Mouse (Mus musculus): Measurements from ENCODE around the gene Tex2. TPM values are rescaled to one million over a fixed set of nuclear protein-coding genes. Genes with fewer than 3 reads are reported as not detected.
"Not testable (repeated sequence)": the region's sequence is repeated elsewhere in the genome, so short reads cannot be mapped to it uniquely, and the experiment has no call there.

Gene Tex2
- polyA plus RNA-seq, 1 experiment from 2014 or later, result 12.3 TPM

- H3K27ac ChIP-seq (ENCODE audit: low read depth, low read length), result no peak overlapping the region
- H3K9ac ChIP-seq (ENCODE audit: low read depth, low read length), result no peak overlapping the region
- no peak overlapping the region for H3K4me3 ChIP-seq (ENCODE audit: low read depth, low read length)
- no peak overlapping the region for H3K4me2 ChIP-seq
- no peaks in the 10 kb centered on the region for H3K9me3 ChIP-seq (replicated peaks; ENCODE audit: control insufficient read depth, low read length)
- no peak for ATAC-seq (replicated peaks; ENCODE audit: insufficient number of reproducible peaks, low FRiP score, low TSS enrichment)
- WGBS (ENCODE audit: insufficient replicate concordance), result 88% methylated on average over 2 of the region's 2 CpGs
- H3K4me1 ChIP-seq (ENCODE audit: control insufficient read depth, insufficient read depth, low read length), result peaks cover 5% of the 10 kb centered on the region; the same call in 1 of the 2 replicates
- no peaks in the 10 kb centered on the region for H3K27me3 ChIP-seq (ENCODE audit: control insufficient read depth, insufficient read depth, low read length)
- H3K36me3 ChIP-seq (ENCODE audit: control insufficient read depth, insufficient read depth, low read length), result no peaks in the 10 kb centered on the region
Observed at GRCm38 (mm10) chr11:106633456-106633855, 20.2 kb upstream of the Tex2 start.

- H3K4me1 ChIP-seq (ENCODE audit: control insufficient read depth, insufficient read depth, low read length), result no peaks in the 10 kb centered on the region
- H3K36me3 ChIP-seq (ENCODE audit: control insufficient read depth, insufficient read depth, low read length), result no peaks in the 10 kb centered on the region
- no peak overlapping the region for H3K9ac ChIP-seq (ENCODE audit: low read depth, low read length)
- 21% methylated on average over 6 of the region's 6 CpGs for WGBS (ENCODE audit: insufficient replicate concordance)
- no peaks in the 10 kb centered on the region for H3K27me3 ChIP-seq (ENCODE audit: control insufficient read depth, insufficient read depth, low read length)
- ATAC-seq (replicated peaks; ENCODE audit: insufficient number of reproducible peaks, low FRiP score, low TSS enrichment), result no peak
- no peak overlapping the region for H3K4me3 ChIP-seq (ENCODE audit: low read depth, low read length)
- H3K9me3 ChIP-seq (replicated peaks; ENCODE audit: control insufficient read depth, low read length), result no peaks in the 10 kb centered on the region
- H3K27ac ChIP-seq (ENCODE audit: low read depth, low read length), result no peak overlapping the region
- H3K4me2 ChIP-seq, result no peak overlapping the region
Observed at GRCm38 (mm10) chr11:106627692-106628091, 14.5 kb upstream of the Tex2 start.

GRCm38 (mm10) chr11:106625577-106625976, 12.4 kb upstream of the Tex2 start:
- H3K27me3 ChIP-seq (ENCODE audit: control insufficient read depth, insufficient read depth, low read length), result no peaks in the 10 kb centered on the region
- H3K4me2 ChIP-seq, result no peak overlapping the region
- 54% methylated on average over 3 of the region's 3 CpGs for WGBS (ENCODE audit: insufficient replicate concordance)
- H3K9me3 ChIP-seq (replicated peaks; ENCODE audit: control insufficient read depth, low read length), result no peaks in the 10 kb centered on the region
- H3K4me3 ChIP-seq (ENCODE audit: low read depth, low read length), result no peak overlapping the region
- no peak overlapping the region for H3K9ac ChIP-seq (ENCODE audit: low read depth, low read length)
- H3K36me3 ChIP-seq (ENCODE audit: control insufficient read depth, insufficient read depth, low read length), result no peaks in the 10 kb centered on the region
- peaks cover 9% of the 10 kb centered on the region for H3K4me1 ChIP-seq (ENCODE audit: control insufficient read depth, insufficient read depth, low read length)
- no peak for ATAC-seq (replicated peaks; ENCODE audit: insufficient number of reproducible peaks, low FRiP score, low TSS enrichment)
- H3K27ac ChIP-seq (ENCODE audit: low read depth, low read length), result no peak overlapping the region

- 71% methylated on average over 2 of the region's 2 CpGs for WGBS (ENCODE audit: insufficient replicate concordance)
- no peak overlapping the region for H3K9ac ChIP-seq (ENCODE audit: low read depth, low read length)
- H3K27ac ChIP-seq (ENCODE audit: low read depth, low read length), result no peak overlapping the region
- H3K4me2 ChIP-seq, result no peak overlapping the region
- no peak overlapping the region for H3K4me3 ChIP-seq (ENCODE audit: low read depth, low read length)
- no peaks in the 10 kb centered on the region for H3K36me3 ChIP-seq (ENCODE audit: control insufficient read depth, insufficient read depth, low read length)
- ATAC-seq (replicated peaks; ENCODE audit: insufficient number of reproducible peaks, low FRiP score, low TSS enrichment), result no peak
- H3K4me1 ChIP-seq (ENCODE audit: control insufficient read depth, insufficient read depth, low read length), result peaks cover 17% of the 10 kb centered on the region
- H3K9me3 ChIP-seq (replicated peaks; ENCODE audit: control insufficient read depth, low read length), result no peaks in the 10 kb centered on the region
- no peaks in the 10 kb centered on the region for H3K27me3 ChIP-seq (ENCODE audit: control insufficient read depth, insufficient read depth, low read length)
Observed at GRCm38 (mm10) chr11:106623629-106624028, 10.4 kb upstream of the Tex2 start.

GRCm38 (mm10) chr11:106622056-106622455, 8.8 kb upstream of the Tex2 start:
- H3K4me2 ChIP-seq, result no peak overlapping the region
- H3K27ac ChIP-seq (ENCODE audit: low read depth, low read length), result peak overlapping the region; percentile 70
- no peaks in the 10 kb centered on the region for H3K36me3 ChIP-seq (ENCODE audit: control insufficient read depth, insufficient read depth, low read length)
- no peaks in the 10 kb centered on the region for H3K27me3 ChIP-seq (ENCODE audit: control insufficient read depth, insufficient read depth, low read length)
- WGBS (ENCODE audit: insufficient replicate concordance), result 74% methylated on average over 8 of the region's 8 CpGs
- no peak overlapping the region for H3K4me3 ChIP-seq (ENCODE audit: low read depth, low read length)
- ATAC-seq (replicated peaks; ENCODE audit: insufficient number of reproducible peaks, low FRiP score, low TSS enrichment), result no peak
- H3K9ac ChIP-seq (ENCODE audit: low read depth, low read length), result no peak overlapping the region
- H3K9me3 ChIP-seq (replicated peaks; ENCODE audit: control insufficient read depth, low read length), result no peaks in the 10 kb centered on the region
- H3K4me1 ChIP-seq (ENCODE audit: control insufficient read depth, insufficient read depth, low read length), result peaks cover 17% of the 10 kb centered on the region

- 91% methylated on average over 4 of the region's 4 CpGs for WGBS (ENCODE audit: insufficient replicate concordance)
- H3K36me3 ChIP-seq (ENCODE audit: control insufficient read depth, insufficient read depth, low read length); ATAC-seq (replicated peaks; ENCODE audit: insufficient number of reproducible peaks, low FRiP score, low TSS enrichment); H3K4me2 ChIP-seq; H3K9ac ChIP-seq (ENCODE audit: low read depth, low read length); H3K27ac ChIP-seq (ENCODE audit: low read depth, low read length); H3K4me3 ChIP-seq (ENCODE audit: low read depth, low read length); H3K27me3 ChIP-seq (ENCODE audit: control insufficient read depth, insufficient read depth, low read length); H3K9me3 ChIP-seq (replicated peaks; ENCODE audit: control insufficient read depth, low read length): not testable (repeated sequence)
- H3K4me1 ChIP-seq (ENCODE audit: control insufficient read depth, insufficient read depth, low read length), result peaks cover 22% of the 10 kb centered on the region
Observed at GRCm38 (mm10) chr11:106618768-106619167, 5.5 kb upstream of the Tex2 start.

- Histone ChIP-seq H3K9me3 (replicated peaks; ENCODE audit: control insufficient read depth, low read length) (no peaks in the 10 kb centered on the region), H3K9ac (ENCODE audit: low read depth, low read length) (no peak overlapping the region), H3K27me3 (ENCODE audit: control insufficient read depth, insufficient read depth, low read length) (no peaks in the 10 kb centered on the region), H3K36me3 (ENCODE audit: control insufficient read depth, insufficient read depth, low read length) (no peaks in the 10 kb centered on the region), H3K4me3 (ENCODE audit: low read depth, low read length) (no peak overlapping the region), H3K4me1 (ENCODE audit: control insufficient read depth, insufficient read depth, low read length) (peaks cover 27% of the 10 kb centered on the region), H3K27ac (ENCODE audit: low read depth, low read length) (no peak overlapping the region), H3K4me2 (no peak overlapping the region)
- 73% methylated on average over 13 of the region's 13 CpGs for WGBS (ENCODE audit: insufficient replicate concordance)
- ATAC-seq (replicated peaks; ENCODE audit: insufficient number of reproducible peaks, low FRiP score, low TSS enrichment), result no peak
Observed at GRCm38 (mm10) chr11:106617821-106618580, 4.8 kb upstream of the Tex2 start.

GRCm38 (mm10) chr11:106615561-106615960, 2.3 kb upstream of the Tex2 start:
- H3K36me3 ChIP-seq (ENCODE audit: control insufficient read depth, insufficient read depth, low read length), result no peaks in the 10 kb centered on the region
- H3K9ac ChIP-seq (ENCODE audit: low read depth, low read length), result no peak overlapping the region
- no peak overlapping the region for H3K4me3 ChIP-seq (ENCODE audit: low read depth, low read length)
- H3K27ac ChIP-seq (ENCODE audit: low read depth, low read length), result no peak overlapping the region
- WGBS (ENCODE audit: insufficient replicate concordance), result 72% methylated on average over 4 of the region's 4 CpGs
- no peaks in the 10 kb centered on the region for H3K27me3 ChIP-seq (ENCODE audit: control insufficient read depth, insufficient read depth, low read length)
- peaks cover 24% of the 10 kb centered on the region for H3K4me1 ChIP-seq (ENCODE audit: control insufficient read depth, insufficient read depth, low read length)
- H3K9me3 ChIP-seq (replicated peaks; ENCODE audit: control insufficient read depth, low read length), result no peaks in the 10 kb centered on the region
- no peak overlapping the region for H3K4me2 ChIP-seq
- no peak for ATAC-seq (replicated peaks; ENCODE audit: insufficient number of reproducible peaks, low FRiP score, low TSS enrichment)

GRCm38 (mm10) chr11:106614339-106614645, 1.1 kb upstream of the Tex2 start:
- Histone ChIP-seq H3K9me3 (replicated peaks; ENCODE audit: control insufficient read depth, low read length) (no peaks in the 10 kb centered on the region), H3K4me3 (ENCODE audit: low read depth, low read length) (no peak overlapping the region), H3K4me2 (no peak overlapping the region), H3K36me3 (ENCODE audit: control insufficient read depth, insufficient read depth, low read length) (no peaks in the 10 kb centered on the region), H3K27me3 (ENCODE audit: control insufficient read depth, insufficient read depth, low read length) (no peaks in the 10 kb centered on the region), H3K27ac (ENCODE audit: low read depth, low read length) (no peak overlapping the region), H3K4me1 (ENCODE audit: control insufficient read depth, insufficient read depth, low read length) (peaks cover 24% of the 10 kb centered on the region), H3K9ac (ENCODE audit: low read depth, low read length) (no peak overlapping the region)
- no peak for ATAC-seq (replicated peaks; ENCODE audit: insufficient number of reproducible peaks, low FRiP score, low TSS enrichment)
- 36% methylated on average over 4 of the region's 4 CpGs for WGBS (ENCODE audit: insufficient replicate concordance)

Data from heart, embryonic 11.5 days (tissue).